Mouse (Mus musculus) thymus, postnatal 10 days (tissue): ENCODE measurements at regions not wholly inside any gene's neighbourhood (a gene's known extent, or its start where the extent isn't known, plus 50 kb on each side); places are given as distances from the start of the nearest gene placed in this dataset.
A peak's percentile ranks its signal among the peaks of the same experiment; 100 is the strongest.

Experiments
- DNase-seq, 2 experiments: peaks; one replicate each; pipeline ENCODE4 v3.0.0; 2021; ENCODE audit warnings: low spot score in 2 of 2

DNA sequence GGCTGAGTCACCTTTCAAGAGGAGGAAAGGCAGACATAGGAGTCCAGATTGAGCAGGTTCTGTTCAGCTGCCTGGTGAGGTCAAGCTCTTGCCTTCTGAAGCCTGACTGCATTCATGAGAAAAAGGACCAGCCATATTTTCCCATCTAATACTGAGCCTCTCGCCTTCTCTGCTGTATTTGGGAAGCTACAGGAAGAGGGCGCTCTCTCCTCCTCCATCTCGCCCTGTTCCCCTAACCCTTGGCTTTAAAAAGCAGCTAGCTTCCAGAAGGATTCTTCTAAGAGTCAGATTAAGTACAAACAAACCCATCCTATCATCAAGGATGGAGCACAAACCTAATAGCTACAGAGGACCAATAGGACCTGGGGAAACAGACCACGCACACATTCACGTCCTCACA is 98.3 kb downstream of the Foxb1 start:
- DNase-seq = peak in 1 of 2 experiments; percentile 35

DNA sequence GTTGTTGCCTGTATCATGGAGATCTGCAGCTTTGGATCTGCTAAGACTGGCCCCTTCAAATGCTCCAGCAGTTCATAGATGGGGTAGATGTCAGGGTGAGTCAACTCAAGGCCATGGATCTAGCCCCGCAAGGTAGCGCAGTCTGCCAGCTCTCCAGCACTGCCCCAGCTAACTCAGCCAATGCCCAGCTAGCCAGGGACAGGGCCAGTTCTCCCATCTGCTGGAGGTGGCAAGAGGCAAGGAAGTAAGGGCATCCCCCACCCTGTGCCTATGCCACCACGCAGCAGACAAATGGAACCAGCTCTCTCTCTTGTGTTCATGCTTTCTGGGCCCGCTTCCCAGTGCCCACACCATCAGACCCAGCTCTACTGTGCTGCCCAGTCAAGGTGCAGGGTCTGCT is 102.5 kb downstream of the Foxb1 start:
- no peak for DNase-seq

DNA sequence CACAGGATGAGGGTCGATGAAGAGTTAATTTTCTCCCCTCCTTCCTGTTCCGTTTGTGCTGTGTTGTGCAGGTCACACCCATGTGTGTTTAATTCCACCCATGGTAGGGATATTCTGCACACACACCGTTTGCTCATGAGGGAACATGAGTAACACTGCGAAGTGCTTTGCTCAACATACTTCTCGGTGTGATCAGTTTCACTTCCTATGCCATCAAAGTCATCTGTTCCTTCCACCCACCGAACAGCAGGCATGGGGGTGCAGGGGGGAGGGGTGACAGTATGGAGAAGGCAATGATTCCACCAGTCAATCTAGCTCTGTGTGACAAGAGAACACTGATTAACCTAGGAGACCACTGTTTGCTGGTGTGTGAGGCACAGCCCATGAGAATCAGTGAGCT is 104.7 kb downstream of the Foxb1 start:
- DNase-seq = no peak

DNA sequence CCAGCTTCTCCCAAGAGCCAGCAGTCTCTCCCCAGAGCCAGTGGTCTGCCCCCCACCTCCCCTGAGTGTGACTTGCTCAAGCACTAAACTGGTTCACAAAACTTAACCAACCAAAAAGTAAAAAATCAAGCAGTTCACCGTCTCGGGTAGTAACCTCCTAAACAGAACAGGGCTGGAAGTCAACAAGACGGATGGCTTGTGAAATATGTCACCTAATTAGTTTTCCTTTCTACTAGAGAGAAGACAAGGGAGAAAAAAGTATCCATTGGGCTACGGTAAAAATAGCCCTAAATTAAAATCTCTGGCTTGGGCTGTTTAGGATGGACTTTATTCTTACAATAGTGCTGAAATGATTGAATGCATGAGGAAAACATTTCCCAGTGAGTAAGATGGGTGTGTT is 108.6 kb downstream of the Foxb1 start:
- no peak for DNase-seq

DNA sequence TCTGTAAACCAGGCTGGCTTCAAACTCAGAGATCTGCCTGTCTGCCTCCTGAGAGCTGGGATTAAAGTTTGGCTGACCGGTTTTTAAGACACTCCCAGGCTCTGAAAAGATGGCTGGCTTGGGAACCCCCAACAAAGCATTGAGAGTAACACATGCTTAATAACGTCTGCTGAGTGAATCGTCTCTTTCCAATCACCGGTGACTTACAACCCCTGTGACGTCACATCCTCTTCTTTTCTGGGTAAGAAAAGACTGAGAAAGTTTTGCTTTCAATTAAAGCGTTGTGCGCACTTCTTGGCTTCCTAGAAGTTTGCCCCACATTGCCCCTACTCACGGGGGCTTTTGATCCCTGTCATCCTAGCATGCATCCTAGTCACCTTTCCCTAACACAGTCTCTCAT is 109.1 kb downstream of the Foxb1 start:
- DNase-seq = no peak

DNA sequence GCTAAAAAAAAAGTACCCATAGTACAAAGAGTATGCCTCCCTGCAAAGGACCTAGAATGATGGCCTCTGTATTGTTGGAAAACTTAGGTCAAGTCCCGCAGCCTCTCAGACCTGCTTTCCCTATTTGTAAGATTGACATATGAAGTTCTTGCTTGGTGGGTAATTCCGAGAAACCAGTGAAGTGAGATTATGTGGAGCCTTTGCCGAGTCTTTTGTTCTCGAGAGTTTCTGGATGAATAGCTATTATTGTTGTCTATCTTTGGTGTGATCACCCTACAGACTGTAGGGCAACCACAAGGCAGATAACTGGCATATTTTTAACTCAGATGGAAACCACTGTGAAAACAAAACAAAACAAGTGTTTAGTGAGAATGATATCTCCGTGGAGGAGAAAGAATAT is 118.1 kb downstream of the Foxb1 start:
- DNase-seq = no peak

DNA sequence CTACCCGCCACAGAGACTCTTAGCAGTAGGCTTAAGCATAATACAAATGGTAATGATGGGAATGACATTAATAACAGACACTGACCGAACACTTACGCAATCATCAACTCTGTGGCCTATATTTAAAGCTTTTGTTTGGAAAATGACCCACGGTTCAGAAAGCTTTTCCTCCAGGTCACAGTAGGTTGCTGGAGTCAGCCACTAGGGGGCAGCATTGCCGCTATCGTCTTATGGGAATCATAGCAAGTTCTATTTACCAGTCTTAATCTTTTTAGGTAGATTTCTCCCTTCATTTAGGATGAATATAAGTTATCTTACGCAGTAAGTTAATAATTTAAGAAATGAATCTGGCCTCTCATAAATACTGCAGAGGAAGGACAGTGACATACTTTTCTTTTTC is 137.4 kb downstream of the Foxb1 start:
- DNase-seq = peak; percentile 26 to 87

DNA sequence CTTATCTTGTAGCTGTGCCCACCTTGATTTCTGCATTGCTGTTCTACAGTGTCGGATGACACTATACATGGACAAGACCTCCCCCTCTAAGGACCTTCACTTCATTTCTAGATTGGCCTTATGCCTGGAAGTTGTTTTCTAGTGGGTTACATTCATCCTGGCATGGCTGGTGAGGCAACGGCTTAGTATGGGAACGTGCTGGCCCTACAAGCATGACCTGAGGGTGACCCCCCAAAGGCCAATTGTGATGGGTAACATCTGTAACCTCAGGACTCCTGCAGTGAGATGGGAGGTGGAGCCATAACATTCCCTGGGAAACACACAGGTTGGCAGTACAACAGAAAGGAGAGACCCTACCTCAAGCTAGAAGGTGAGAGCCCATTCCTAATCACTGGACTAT is 139.7 kb downstream of the Foxb1 start:
- no peak for DNase-seq

DNA sequence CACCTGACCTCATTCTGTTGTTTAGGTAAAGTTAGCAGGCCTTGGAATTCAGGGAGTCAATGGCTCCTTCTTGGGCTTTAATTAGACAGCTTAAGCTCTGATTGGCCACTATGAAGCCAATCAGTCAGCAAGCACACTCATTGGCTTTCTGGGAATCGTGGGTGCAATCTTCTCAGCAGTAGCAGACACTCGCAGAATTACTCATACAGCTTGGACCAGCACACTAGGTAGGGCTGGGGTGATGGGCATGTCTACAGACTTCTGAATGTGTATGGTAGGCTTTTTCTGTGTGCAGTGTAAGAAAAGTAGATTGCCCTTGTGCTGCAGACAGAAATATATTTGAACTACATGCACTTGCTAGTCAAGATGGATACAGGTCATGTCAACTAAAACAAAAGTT is 143.4 kb downstream of the Foxb1 start:
- no peak for DNase-seq

DNA sequence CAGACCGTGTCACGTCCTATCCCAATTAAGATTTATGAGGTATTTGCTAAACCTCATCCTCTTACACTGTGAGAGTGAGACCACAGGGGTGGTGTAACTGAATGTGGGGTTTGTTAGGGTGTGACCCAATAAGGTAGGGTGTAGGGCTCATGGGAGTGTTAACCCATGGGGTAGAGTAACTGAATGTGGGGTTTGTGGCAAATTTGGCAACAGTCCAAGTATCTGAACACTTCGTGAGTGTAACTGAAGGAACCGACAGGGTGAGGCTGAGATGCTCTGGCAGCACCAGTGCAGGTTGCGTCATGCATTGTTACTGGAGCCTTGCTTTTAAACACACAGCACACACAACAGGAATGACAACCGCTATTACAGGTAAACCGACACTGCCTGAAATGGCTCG is 144.1 kb downstream of the Anxa2 start:
- no peak for DNase-seq

DNA sequence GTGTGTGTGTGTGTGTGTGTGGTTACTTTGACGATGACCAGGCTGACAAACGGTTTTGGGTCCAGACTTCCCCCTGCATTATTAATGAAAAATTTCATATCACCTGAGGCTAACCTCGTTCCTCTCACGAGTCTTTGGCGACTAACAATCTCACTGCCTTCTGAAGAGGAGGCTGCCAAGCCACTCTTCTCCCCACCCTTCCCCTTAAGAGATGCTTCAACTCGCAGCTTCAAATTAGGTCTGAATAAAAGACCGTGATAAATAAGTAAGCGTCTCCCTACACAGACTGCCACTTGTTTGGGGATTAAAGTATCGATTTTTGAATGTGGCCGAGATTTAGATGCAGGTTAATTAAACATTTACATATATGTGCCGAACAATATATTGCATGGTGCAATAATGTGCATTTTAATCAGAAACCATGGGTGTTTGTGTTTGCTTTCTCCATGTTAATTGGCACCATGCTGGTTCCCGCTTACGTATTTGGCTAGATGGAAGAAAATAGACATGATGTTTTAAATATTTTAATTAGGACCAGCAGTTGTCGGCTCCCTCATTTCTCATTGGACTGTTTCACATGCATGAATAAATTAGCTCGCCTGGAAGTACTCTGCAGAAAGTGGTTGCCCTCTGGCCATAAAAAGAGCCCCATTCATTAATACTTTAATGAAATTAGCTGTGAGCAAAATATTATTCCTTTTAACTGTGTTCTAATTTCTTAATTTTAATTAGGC is 139.1 kb downstream of the Anxa2 start:
- no peak for DNase-seq

DNA sequence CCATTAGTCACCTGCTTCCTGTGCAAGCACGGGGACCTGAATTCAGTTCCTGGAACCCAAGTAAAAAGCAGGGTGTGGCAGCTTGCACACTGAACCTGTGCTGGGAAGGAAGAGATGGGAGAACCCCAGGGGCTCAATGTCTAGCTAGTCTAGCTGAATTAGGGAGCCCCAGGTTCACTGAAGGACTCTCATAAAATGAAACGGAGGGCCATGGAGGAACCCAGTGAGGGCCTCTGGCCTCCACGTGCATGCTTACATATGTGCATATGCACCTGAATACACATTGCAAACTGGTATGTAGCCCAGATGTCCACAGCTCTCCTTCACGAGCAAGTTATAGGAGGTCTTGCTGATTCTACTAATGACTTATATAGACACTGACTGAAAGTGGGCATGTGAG is 135.4 kb downstream of the Anxa2 start:
- no peak for DNase-seq

DNA sequence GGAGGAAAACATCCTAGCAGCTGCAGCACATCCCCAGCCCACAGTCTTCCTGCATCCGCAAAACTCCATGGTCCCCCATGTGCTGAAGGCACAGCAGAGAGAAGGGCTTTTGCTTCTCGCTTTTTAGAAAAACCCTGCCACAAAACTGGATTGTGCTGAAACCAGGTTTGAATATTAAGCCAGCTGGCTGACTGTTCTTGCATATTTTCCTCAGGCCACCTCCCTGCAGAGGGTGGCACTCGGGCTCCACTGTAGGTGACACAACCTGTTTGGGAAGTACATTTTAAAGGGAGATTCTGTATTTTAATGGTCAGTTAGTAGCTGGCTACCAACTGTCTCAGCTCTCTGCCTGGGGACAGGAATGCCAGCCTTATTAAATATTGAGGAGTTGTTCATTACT is 133.7 kb downstream of the Anxa2 start:
- no peak for DNase-seq

DNA sequence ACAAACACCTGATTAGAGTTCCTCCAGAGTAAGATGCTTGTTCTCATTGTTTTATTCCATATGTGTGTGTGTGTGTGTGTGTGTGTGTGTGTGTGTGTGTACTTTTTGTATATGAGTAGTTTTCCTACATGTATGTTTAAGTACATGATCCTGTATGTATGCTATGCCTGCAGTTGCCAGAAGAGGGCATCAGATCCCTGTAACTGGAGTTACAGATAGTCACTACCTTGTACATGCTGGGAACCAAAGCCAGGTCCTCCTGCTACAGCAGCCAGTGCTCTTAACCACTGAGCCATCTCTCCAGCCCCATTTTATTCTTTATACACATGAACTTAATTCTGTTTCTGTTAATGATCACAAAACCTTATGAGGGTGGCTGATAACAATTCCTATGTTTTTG is 127.8 kb downstream of the Anxa2 start:
- peak in 1 of 2 experiments; percentile 14 for DNase-seq

DNA sequence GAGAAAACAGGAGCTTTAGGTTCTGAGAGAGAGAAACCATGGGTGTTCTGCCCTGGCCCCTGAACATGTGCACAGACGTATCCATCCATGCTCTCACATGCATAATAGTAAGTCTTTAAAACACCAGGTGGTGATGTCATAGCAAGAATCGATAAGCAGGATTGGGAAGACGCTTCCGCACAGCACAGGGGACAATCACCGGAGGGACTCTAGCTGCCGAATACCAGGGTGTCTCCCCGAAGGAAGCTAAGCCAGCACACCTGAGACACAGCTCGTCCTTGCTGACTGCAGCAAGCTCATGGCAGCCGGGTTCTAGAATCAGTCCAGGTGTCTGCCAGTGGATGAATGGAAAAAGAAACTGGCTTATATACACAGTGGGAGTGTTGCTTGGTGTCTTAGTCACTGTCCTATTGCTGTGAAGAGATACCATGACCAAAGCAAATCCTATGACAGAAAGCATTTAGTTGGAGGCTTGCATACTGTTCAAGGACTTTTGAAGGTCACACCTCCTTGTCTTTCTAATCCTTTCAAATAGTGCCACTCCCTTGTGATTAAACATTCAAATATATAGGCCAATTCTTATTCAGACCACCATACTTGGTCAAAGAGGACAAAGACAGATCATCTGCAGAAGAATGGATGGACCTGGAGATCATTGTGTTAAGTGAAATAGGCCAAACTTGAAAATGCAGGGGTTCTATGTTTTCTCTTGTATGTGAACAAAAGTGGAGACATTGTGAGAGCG is 124.4 kb downstream of the Anxa2 start:
- DNase-seq = no peak

DNA sequence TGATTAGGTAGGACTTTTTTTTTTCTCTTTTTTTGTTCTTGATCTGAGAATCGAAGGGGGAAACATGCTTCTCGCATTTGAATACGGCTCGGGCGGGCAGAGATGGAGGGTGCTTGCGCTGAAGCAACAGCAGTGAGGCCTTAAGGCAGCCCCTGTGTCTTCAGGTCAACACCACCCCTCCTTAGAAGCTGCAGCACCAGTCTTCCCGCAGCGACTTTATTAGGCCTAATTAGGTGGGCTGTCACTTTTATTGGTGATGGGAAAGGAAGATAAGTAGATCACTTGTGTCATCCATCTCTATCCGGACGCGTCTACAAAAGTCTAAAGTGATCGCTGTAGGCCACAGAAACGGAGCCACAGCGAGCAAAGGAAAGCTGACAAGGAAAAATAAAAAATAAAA is 122.0 kb downstream of the Anxa2 start:
- no peak for DNase-seq

DNA sequence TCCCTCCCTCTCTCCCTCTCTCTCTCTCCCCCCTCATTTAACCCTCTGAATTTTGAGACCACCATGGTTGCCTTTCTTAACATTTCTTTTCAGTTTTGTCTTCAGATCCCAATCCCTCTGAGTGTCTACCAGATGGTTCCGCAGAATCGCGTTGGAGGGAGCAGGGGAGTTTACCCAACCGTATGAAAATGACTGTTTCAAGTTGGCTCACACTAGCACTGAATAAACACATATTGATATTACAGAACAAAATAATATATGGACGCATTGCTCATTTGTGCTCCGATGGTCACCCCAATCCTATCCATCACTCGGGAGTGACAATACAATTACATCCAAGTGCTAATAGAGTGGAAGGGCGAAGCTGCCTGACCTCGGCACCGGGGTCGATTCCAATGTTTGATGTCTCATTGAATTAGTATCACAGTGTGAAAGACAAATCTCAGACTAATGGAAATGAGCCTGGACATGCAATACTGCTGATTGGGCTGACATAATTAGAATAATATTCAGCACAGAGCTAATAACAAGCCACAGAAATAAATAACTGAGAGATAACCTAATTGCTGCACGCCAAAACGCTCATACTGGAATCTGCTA is 115.3 kb downstream of the Anxa2 start:
- DNase-seq = no peak

DNA sequence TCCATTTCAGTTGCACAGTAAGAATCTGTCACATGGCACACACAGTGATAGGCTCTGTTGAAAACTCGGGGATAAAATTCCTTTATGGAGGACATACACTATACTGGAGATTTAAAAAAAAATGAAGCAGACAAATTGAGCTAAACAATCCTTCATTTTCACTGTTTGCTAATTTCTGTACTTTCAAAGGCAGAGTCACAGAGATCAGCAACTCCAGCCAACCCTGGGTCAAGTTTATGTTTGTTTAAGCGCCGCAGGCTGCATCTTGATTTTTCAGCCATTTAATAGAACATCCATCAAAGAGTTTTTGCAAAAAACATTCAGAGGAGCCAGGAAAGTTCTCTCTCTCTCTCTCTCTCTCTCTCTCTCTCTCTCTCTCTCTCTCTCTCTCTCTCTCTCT is 114.8 kb downstream of the Anxa2 start:
- DNase-seq = no peak

DNA sequence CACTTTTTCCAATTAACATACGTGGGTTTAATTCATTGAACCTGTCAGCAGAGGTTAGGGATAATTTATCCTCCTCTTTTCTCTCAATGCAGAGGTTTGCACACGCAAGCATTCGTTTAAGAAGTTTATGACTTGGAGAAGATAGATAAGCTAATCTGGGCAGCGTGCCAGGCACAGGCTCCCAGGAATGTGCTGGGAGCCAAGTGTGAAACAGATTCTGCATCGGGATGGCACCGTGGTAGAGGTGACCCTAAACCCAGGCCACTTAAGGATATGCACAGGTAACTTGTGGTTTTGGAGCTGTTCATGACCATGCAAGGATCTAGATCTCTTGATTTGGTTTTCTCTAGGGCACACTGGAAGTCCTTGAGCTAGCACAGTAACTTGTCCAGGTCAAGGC is 113.6 kb downstream of the Anxa2 start:
- no peak for DNase-seq

DNA sequence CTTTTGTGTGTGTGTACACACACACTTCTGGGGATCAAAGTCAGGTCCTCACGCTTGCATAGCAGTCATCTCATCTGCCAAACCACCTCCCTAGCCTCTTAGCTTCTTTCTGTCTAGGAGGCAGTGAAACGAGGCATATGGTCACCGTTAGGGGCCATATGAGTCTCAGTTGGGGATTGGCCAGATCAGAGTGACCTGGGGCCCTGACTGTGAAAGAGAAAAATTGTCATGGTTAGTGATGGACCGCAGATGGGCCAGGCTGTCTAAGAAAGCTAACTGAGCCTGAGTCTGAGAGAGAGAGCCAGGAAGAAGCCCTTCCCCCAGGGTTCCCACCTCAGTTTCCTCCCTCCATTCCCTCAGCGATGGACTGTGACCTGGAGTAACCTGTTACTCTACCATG is 89.8 kb downstream of the Anxa2 start:
- no peak for DNase-seq
